Mouse (Mus musculus) heart, postnatal 10 days (tissue): ENCODE results near the gene Ldhc. TPM values are rescaled to one million over a fixed set of nuclear protein-coding genes. Genes with fewer than 3 reads are reported as not detected.
"Not testable (repeated sequence)": the region's sequence is repeated elsewhere in the genome, so short reads cannot be mapped to it uniquely, and the experiment has no call there.

Source experiments
- DNase-seq, 2 experiments: peaks; one replicate each; pipeline ENCODE4 v3.0.0; 2021
- intact Hi-C: fragments of 180-260 bp; cut with DNase I; formaldehyde crosslinking; loops from one replicate; pipeline ENCODE4 v1.15.1; 2025
- total RNA-seq, 2 experiments: library from RNA; stranded (reverse); gene quantifications; 2 replicates each; pipeline ENCODE4 v1.2.3; 2021

Gene Ldhc
- not detected for total RNA-seq

DNA sequence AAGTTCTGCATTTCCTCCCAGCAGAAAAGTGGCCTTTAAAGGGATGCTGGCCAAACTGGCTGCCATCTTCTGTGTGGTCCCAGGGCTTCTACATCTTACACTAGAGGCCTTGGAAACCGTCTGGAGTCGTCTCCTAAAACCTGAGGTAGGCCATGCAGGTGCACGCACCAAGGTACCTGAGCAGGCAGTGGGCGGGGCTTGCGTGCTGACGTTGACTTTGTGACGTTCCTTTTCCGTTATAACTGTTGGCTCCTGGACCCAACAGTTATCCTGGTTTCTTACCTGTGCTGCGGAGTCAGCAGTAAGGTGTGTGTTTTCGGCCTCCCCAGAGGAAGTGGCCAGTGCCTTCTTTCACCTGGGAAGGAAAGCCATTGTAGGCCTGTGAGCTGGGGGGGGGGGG lies at the start of gene Ldhc:
TSS of gene Ldhc (plus strand) at position 208 of the 400 bp plus-strand sequence.
- intact Hi-C loops = no loop called here
- DNase-seq = no peak

DNA sequence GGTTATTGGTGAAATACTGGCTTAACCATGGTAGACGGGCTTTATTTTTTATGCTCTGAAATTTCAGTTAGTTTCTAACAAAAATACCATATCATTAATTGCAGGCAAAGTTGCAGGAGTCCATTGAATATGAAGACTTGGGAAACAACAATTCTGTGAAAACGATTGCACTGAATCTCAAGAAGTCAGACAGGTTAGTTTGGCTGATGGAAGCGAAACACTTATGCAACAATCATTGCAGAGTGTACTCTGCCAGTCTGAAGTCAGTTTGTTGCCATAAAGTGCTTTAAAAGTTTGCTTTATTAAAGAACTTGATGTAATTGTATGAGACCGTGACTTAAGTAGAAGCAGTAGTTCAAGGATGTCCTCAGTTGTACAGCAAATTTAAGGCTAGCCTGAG lies 47.0 kb upstream of the Ldhc start:
- intact Hi-C loops = no loop called here
- no peak for DNase-seq

DNA sequence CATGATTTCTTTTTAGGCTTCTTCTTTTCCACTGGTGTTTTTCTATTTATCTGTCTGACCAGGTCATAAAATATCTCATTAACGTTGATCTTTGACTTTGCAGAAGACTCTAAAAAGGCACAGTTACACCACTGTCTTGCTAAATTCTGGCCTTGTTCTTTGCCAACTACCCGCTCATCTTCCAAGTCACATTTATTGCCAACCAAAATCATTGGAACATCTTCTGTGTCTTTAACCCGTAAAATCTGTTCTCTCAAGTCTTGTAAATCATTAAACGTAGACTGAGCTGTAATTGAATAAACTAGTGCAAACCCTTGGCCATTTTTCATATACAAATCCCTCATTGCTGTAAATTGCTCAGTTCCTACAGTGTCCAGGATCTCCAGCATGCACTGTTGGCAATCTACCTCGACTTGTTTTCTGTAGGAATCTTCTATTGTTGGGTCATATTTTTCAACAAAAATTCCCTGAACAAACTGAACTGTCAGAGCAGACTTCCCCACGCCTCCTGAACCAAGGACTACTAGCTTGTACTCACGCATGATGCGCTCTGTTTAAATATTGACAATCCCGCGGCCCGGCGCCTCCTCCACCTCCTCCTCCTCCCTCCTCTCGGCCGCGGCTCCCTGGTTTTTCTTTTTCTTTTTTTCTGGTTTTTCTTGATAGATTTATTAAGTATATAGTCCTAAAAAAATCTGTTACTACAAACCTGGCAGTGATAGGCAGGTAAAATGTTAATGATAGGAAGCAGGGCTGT lies 39.9 kb upstream of the Ldhc start:
- intact Hi-C loops, DNase-seq: not testable (repeated sequence)

DNA sequence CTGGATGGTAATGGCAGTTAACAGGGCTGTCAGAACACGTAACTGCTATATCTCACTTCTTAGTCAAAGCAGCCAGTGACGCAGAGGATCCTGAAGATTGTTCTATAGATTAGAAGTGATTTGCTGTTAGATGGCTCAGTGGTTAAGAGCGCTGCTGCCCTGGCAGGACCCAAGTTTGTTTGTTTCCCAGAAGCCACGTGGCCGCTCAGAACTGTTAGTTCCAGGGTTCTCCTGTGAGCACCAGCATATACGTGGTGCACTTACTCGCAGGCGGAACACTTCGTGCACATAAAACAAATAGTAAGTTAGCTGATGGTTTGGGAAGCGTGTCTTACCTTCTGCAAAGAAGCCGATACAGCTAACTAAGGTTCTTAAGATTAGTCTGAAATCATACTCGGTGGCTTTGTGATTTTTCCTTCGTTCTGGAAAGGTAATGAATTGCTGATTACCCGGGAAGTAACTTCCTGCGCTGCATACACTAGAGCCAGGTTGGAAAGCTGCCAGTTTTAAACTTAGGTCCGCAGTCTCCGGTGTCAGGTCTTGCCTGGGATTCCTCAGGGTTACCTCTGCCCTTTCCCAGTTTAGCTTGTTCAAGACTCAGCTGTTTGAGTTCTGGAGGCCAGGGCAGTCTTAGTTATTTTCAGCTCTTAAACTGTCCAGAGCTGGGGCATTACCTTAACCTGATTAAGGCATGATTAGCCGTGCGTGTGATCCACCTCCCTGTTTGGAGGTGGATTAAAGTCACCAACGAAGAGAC lies 33.8 kb upstream of the Ldhc start:
- intact Hi-C loops = no loop called here
- DNase-seq = peak in 1 of 2 experiments; percentile 29

DNA sequence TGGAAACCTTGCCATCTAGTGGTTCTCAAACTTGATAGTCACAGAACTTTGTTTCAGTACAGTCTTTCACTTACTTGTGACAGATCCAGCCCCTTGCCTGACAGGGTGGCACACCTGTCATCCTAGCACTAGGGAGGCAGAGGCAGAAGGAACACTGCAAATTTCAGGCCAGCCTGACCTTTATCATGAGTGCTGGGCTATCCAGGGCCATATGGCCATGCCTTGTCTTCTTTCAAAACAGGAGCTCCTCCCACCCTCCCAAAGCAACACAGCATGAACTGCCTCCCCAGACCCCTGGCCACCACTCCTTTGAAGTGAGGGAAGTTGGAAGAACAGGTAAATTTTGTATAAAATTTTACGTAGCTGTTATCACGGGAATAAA lies 33.2 kb upstream of the Ldhc start:
- no peak for DNase-seq
- intact Hi-C loops = no loop called here

DNA sequence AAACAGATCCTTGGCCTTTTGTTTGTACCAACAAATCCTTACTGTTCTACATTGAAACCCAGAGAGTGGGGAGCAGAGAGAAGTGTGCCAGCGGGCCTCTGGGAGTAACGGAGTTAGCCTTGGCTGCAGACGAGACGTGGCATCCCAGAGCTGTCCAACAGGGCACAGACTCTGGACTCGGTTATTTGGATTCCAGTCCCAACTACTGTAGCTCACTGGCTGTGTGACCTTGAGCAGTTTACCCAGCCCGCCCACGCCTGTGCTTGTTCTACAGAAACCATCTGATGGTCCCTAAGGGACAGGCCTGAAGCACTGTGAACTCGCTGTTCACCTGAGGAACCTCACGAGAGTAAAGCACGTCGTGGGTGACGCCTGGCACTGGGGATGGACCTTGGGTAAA lies 31.1 kb upstream of the Ldhc start:
- DNase-seq = no peak
- intact Hi-C loops = no loop called here

DNA sequence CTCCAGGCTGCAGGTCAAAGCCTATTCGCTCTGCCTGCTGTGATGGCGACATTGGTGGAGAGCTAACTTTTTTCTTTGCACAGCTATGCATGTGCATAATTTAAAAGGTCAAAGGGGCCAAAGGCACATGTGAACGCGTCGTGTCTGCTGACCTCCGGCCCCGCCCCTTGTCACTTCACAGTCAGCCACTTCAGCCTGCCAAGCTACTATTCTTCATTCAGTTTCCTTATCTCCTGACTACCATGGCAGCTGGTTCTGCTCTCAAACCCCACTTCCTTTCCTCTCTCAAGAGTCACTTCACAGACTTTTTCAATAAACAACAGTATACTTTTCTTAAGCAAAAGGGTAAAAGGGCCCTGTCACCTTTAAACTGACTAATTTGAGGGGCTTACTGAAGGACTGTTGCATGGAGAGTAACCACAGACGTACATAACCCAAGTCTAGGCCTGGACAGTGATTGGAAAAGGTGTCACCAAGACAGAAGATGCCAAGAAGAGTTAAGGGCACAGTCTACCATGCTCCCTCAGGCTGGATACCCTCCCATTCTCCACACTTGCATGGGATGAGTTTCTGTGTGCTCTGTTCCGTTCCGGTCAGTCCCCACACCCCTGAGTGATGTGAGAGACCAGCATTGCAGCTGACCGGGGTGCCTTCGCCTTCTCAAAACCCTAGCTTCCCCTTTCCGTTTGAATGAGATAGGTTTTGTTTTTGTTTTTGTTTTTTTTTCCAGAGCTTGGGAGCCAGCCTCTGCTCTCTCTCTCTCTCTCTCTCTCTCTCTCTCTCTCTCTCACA lies 30.0 kb upstream of the Ldhc start:
- DNase-seq = peak; percentile 40 to 53
- intact Hi-C loops = no loop called here

DNA sequence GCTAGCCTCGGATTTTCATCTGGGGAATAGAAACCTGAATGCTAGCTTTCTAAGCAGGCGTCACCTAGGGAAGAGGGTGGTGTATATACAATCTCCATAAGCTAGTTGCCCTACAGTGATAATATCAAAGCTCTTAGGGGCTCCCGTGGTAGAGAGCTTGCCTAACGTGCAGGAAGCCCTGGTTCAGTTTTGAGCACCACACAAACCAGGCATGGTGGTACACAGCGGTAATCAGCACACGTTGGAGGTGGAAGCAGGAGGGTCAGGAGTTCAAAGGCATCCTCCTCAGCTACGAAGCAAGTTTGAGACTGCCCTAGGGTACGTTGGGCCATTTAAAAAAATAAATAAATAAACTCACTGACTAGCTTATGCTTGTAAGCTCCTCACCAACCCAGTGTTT lies 29.3 kb upstream of the Ldhc start:
- no peak for DNase-seq
- intact Hi-C loops = no loop called here

DNA sequence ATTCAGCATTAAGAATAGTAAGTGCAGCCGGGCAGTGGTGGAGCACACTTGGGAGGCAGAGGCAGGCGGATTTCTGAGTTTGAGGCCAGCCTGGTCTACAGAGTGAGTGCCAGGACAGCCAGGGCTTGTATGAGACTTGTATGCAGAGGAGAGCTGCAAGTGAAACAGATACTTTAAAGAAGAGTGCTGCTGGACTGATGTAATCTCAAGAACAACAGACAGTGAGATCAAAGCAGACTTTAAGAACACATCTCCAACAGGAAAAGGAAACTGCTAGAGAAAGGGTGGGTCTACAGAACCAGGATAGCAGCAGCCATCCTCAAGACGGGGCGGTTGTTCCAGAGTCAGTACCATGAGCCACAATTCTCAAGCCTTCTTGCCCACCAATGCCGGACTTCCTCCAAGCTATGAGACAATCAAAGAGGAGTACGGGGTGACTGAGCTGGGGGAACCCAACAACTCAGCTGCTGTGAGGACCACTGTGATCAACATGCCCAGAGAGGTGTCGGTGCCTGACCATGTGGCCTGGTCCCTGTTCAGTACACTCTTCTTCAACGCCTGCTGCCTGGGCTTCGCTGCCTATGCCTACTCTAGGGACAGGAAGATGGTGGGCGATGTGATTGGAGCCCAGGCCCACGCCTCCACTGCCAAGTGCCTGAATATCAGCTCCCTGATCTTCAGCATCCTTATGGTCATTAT lies 28.7 kb upstream of the Ldhc start:
- intact Hi-C loops, DNase-seq: not testable (repeated sequence)

DNA sequence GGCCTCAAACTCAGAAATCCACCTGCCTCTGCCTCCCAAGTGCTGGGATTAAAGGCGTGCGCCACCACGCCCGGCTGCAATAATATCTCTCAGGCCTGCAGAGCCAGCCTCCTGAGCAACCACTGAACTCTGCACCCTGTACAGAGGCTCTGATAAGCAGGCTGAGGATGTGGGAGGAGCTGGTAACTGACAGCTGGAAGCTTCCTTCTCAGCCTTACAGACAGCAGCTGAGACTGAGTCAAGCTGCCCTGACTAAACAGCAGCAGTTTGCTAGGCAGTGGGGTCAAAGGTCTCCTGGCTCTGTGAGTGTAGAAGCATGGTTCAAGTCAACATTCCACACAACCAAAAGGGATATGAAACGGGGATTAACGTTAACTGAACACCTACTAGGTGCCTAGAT lies 27.7 kb upstream of the Ldhc start:
- intact Hi-C loops = no loop called here
- DNase-seq = peak; percentile 41 to 51

DNA sequence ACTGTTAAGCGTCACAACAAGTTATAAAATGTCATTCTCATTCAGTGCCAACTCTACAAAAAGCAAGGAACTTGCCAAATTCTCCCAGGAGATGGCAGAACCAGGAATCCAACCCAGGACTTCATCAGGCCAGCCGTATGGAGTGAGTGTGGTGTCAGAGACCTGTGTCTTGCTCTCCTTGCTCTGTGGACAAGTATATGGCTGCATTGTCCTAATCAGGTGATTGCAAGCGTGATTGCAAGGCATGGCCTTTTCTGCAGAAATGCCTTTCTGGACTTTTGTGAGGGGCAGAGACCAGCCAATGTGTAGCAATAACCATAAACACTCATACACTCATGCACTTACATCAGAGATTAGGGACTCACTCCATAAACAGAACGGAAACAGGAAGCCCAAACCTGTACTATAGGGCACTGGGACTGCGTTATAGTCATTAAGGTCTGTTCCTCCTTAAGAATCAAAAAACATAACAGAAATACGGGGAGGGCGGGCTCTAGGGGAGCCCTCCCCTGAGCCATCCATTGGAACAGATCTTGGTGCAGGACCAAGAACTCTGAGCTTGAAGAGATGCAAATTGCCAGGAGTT lies 27.2 kb upstream of the Ldhc start:
- no peak for DNase-seq
- intact Hi-C loops = no loop called here

DNA sequence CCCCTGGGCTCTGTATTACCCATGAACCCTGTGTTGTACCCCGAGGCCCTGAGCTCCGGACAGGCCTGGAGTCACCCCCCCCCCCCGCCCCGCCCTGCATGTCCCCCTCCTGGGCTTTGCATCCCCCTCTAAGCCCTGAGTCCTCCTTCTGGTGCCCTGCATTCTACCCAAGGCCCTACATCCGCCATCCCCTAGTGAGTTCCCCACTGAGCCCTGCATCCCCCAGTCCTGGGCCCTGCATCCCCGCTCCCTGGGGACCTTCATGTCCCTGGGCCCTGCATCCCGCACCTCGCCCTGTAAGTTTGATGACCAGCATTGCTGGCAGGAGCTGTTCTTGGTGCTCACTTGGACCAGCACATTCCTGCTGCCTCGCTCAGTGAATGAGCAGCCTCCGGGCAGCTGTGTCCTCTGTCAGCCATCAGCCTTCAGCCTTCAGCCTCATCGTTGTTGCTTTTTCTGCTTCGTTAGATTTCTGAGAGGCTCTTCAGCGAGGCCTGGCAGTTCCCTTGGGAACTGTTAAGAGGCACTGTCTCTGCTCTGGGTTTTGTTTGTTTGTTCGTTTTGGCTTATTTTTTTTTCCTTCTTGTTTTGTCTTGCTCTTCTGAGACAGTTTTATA lies 25.9 kb upstream of the Ldhc start:
- DNase-seq = no peak

DNA sequence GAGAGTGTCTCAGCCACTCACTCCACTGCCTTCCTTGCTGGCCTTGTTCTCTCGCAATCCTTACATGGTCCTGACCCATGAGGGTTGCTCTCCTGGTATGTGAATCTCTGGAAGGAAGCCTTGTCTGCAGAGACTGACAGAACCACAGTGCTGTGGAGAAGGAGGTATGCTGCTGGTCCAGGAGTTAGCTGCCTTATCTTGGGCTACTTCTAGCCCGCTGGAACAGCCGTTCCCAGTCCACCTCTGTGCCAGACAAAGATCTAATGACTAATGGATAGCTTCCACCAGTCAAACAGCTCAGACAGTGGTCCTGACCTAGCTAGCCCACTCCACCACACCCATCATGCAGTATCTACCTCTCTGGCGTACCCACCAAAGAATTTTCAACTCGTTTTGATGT lies 24.6 kb upstream of the Ldhc start:
- no peak for DNase-seq
- intact Hi-C loops = no loop called here

More for the DNA sequence above, 25.9 kb upstream of the Ldhc start:
- intact Hi-C loops = no loop called here

DNA sequence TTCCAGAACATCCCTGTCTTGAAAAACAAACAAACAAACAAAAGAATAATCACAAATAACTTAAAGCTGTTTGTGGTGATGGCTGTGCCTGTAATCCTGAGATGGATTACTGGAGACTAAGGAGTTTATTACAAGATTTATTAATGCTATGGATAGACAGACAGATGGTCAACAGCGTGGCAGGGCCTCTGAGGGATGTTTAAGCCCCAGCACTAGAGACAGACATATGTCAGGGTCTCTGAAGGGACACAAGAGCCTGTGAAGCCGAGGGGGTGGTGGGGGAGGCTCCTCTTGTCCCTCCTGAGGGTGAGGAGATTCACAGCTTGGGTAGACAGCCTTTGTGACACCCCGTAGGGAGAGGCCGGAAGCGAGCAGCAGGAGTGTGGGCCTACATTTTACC lies 23.9 kb upstream of the Ldhc start:
- DNase-seq = no peak
- intact Hi-C loops = no loop called here

DNA sequence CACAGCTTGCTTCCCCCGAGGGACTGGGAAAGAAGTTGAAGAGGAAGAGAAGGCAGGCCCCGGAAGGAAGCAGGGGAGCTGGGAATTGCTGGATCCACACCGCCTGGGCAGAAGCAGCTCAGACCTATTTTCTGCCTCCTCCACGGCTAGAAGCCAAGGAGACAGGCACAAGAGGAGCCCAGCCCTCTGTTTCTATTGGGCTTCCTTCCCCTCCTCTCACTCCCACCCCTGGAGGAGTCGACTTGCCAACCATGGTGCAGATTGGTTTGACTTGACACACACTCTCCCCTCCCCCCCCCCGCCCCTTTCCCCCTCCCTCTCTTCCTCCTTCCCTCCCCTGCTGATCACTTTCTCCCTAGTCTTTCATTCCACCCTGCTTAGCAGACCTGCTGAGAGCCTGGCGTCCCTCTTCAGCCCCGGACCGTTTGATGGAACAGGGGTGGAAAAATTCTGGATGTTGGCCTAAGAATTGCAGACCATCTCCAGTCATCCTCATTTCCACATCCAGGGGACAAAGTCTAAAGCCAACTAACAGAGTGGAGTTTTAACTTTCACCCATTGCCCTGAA lies 22.8 kb upstream of the Ldhc start:
- intact Hi-C loops = no loop called here
- DNase-seq = peak; percentile 64 to 65

DNA sequence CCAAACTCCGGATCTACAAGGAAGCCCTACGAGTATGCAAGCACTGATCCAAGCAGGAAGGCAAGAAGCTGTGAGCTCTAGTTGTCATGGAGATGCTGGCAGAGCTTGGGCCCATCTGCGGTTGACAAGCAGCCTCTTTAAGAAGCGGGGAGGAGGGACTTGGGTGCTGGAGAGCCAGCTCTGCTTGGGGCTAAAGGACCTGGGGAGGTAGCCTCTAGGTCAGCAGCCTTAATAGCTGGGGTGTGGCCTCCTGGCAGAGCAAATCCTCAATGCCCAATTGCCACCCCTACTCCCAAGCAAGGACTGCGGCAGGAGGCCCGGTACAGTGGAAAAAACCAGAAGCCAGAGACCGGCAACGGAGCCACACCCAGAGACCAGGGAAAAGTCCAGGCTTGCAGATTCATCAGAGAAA lies 22.1 kb upstream of the Ldhc start:
- intact Hi-C loops = no loop called here

DNA sequence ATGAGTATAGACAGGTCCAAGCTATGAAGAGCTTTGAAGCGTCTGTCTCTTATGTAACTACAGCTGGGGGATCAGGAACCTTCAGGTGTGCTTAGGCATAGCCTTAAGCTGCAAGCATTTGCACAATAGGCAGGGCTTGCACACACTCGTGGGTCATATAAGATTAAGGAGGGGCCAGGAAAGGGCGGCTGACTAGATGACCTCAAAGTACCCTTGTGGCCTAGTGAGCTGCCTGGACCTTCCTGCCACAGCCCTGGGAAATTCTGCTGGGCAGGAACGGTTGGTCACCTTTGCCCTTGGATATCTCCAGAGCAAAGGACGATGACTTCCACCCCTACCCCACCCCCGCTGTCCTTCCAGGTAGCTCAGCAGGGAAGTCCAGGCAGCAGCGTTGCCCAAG lies 21.6 kb upstream of the Ldhc start:
- DNase-seq = peak; percentile 24 to 31
- intact Hi-C loops = no loop called here

More for the DNA sequence above, 22.1 kb upstream of the Ldhc start:
- peak; percentile 80 to 81 for DNase-seq

DNA sequence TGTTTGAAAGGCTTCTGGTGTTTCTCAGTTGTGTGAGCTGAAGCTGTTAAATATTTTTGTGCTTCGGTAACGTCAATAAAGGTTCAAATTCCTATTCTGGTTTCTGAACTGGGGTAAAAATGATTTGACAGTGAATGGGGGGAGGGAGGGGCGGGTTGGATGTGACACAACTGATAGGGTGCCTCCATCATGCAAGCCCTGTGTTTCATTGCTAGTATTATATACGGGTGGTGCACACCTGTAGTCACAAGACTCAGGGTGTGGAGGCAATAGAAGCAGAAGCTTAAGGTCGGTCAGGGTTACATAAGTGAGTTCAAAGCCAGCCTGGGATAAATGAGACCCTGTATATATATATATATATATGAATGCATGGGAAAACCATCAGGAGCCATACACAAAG lies 21.1 kb upstream of the Ldhc start:
- intact Hi-C loops = no loop called here

DNA sequence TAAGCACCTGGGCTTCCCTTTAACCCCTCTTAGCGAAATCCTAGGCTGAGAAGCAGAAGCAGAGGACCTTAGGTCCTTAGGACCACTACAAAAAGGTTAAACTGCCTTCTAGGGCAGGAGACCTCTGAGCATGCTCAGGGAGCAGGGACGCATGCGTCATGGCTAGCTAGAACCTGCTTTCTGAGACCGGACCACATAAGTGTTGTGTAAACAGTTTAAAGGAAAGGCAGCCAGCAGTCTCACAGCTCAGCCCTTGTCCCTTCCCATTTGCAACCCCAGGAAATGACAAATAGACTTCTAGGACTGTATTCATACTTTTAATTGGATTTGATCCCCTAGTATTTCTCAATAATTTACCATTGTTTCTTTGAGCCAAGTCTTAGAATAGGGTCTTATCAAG lies 20.7 kb upstream of the Ldhc start:
- DNase-seq = no peak
- intact Hi-C loops = no loop called here

More for the DNA sequence above, 21.1 kb upstream of the Ldhc start:
- no peak for DNase-seq
